Mouse (Mus musculus) hindbrain, postnatal 0 days (tissue): Measurements from ENCODE around the gene Rad51ap2. TPM values are rescaled to one million over a fixed set of nuclear protein-coding genes. Genes with fewer than 3 reads are reported as not detected.

ENCODE experiments used
- ATAC-seq: fragments of 200-750 bp; cut with Nextera tagmentation; 2 replicates; pipeline ENCODE4 v1.8.0; 2017; ENCODE audit warnings: mild to moderate bottlenecking, moderate TSS enrichment, moderate library complexity
- DNase-seq: peaks from one replicate; pipeline ENCODE4 v3.0.0-alpha.2; 2015; ENCODE audit warnings: low spot score
- H3K27ac ChIP-seq: fragments of 300-500 bp; sonication (generic); 2 replicates; pipeline ENCODE4 v1.5.1; 2014; ENCODE audit warnings: mild to moderate bottlenecking
- H3K27me3 ChIP-seq: fragments of 300-500 bp; sonication (generic); 2 replicates; pipeline ENCODE4 v1.6.1; 2014; ENCODE audit warnings: low read length, mixed read lengths; ENCODE audit not compliant: insufficient read depth
- H3K36me3 ChIP-seq: fragments of 300-500 bp; sonication (generic); 2 replicates; pipeline ENCODE4 v1.6.1; 2014; ENCODE audit warnings: low read length, mixed read lengths; ENCODE audit not compliant: insufficient read depth
- H3K4me1 ChIP-seq: fragments of 300-500 bp; sonication (generic); 2 replicates; pipeline ENCODE4 v1.6.1; 2014; ENCODE audit warnings: antibody characterized with exemption, low read length, mixed read lengths; ENCODE audit not compliant: insufficient read depth
- H3K4me2 ChIP-seq: fragments of 300-500 bp; sonication (generic); 2 replicates; pipeline ENCODE4 v1.6.1; 2014; ENCODE audit warnings: low read depth, mild to moderate bottlenecking, low read length, moderate library complexity, mixed read lengths
- H3K4me3 ChIP-seq: fragments of 300-500 bp; sonication (generic); 2 replicates; pipeline ENCODE4 v1.5.1; 2014; ENCODE audit warnings: low read length
- H3K9ac ChIP-seq: fragments of 300-500 bp; sonication (generic); replicated peaks from 2 replicates; pipeline ENCODE4 v1.6.1; 2014; ENCODE audit warnings: mild to moderate bottlenecking, low read length, moderate library complexity, mixed read lengths
- H3K9me3 ChIP-seq: fragments of 300-500 bp; sonication (generic); 2 replicates; pipeline ENCODE4 v1.6.1; 2016; ENCODE audit warnings: low read length, mixed read lengths
- CTCF ChIP-seq: IDR thresholded peaks from 2 replicates; pipeline ENCODE4 v1.5.1; 2016; ENCODE audit warnings: antibody characterized with exemption, control low read depth, low read depth
- WGBS: fragments of 180-500 bp; shearing (Covaris S2); extraction: QIAGEN DNeasy Blood & Tissue Kit; methylation state at CpG from one replicate; pipeline ENCODE4 v1.1.7; 2014; 5-methylcytosine and 5-hydroxymethylcytosine counted together
- polyA plus RNA-seq: library from polyadenylated mRNA; unstranded; fragments of >200 nt; fragmentation: Nextera tagmentation; extraction: Ambion mirVana; gene quantifications from 2 replicates; pipeline ENCODE4 v1.2.1, GENCODE M21; 2015
- total RNA-seq: library from RNA; depleted of rRNA; stranded (reverse); fragments of >200 nt; gene quantifications from 2 replicates; pipeline ENCODE4 v1.2.3, GENCODE M21; 2014; rRNA removed

Gene Rad51ap2
- total RNA-seq = 0.22 TPM in 1 of 2 replicates, not detected in the other
- 0.73 and 0.91 TPM in 2 replicates for polyA plus RNA-seq

DNA sequence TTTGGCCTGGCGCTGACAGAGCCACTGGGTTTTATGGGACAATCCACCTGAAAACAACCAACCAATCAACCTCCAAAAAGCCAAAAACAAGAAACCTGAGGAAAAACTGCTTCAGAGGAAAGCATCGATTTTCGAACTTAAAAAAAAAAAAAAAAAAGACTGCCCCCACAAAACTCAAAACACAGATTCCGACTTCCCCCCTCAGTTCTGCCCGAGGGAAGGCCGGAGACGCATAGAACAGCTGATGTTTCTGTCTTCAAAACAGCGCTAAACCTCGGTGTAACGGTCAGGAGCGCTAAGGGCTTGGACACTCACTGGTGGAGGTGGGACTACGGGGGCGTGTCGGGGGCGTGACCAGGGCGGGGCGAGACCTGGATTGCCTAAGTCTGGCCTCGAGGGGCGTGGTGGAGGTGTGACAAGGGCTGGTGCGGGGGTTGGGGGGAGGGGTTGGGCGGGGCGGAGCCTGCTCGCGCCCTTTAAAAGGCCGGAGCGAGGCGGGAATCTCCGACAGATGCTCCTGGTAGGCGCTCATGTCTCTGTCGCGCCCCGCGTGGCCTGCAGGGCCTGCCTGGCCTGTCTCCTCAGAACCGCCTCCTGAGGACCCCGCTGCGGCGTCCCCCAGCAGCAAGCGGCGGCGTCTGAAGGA lies at the start of gene Rad51ap2:
TSS of gene Rad51ap2 (plus strand) at position 531 of the 646 bp plus-strand sequence.
- H3K27me3 ChIP-seq = no peaks in the 10 kb centered on the region
- no peaks in the 10 kb centered on the region for H3K36me3 ChIP-seq
- H3K9ac ChIP-seq = peak within 1 kb of the TSS; percentile 59
- DNase-seq (peak; percentile 93), ATAC-seq (peak; percentile 99)
- H3K4me1 ChIP-seq = no peaks in the 10 kb centered on the region
- H3K27ac ChIP-seq = peak within 1 kb of the TSS; percentile 34; the same call in 1 of the 2 replicates
- WGBS = 2% methylated on average over 38 of the region's 40 CpGs
- peak within 1 kb of the TSS; percentile 84 for H3K4me2 ChIP-seq
- TF ChIP-seq CTCF = peak; percentile 27
- H3K9me3 ChIP-seq = no peaks in the 10 kb centered on the region
- peak within 1 kb of the TSS; percentile 53 for H3K4me3 ChIP-seq

DNA sequence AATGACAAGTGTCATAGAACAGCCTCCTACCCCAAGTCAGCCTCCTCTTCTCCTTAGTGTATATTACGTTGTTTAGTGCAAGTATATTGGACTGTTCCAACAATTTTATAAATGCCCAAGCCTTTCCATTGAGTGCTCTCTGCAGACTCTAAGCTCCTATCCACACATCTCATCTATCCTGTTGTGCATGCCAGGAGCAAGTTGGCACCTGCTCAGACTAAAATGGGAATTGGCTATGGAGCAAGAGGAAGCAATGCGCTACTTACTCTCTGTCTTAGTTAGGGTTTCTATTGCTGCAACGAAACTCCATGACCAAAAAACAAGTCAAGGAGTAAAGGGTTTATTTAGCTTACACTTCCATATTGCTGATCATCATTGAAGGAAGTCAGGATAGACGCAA lies 48.2 kb upstream of the Rad51ap2 start:
- no peaks in the 10 kb centered on the region for H3K9me3 ChIP-seq
- WGBS = 91% methylated on average over 4 of the region's 4 CpGs
- no peak for DNase-seq

DNA sequence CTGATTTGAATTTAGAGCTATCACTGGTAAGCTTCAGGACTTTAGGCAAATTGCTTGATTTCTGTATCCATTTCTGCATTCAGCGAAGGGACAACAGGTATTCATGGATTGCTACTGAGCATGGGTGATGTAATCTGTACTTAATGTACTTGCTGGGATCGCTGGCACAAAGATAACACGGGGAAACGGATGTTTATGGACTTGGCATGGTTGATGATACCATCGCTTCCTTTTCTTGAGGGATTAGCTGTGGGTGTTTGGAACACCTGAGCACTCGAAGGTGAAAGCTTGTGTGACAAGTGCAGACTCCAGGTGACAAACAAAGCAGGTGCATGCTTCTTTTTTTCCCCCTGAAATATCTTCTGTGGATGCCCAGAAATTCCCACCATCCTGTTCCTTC lies 37.8 kb upstream of the Rad51ap2 start:
- 83% methylated on average over 6 of the region's 6 CpGs for WGBS
- TF ChIP-seq CTCF = no peak
- DNase-seq = no peak
- Histone ChIP-seq H3K4me3 (no peak overlapping the region), H3K4me1 (no peaks in the 10 kb centered on the region), H3K9me3 (no peaks in the 10 kb centered on the region), H3K4me2 (no peak overlapping the region), H3K36me3 (no peaks in the 10 kb centered on the region), H3K27ac (no peak overlapping the region), H3K9ac (no peak overlapping the region), H3K27me3 (no peaks in the 10 kb centered on the region)
- ATAC-seq = no peak

More for the DNA sequence above, 48.2 kb upstream of the Rad51ap2 start:
- H3K4me3 ChIP-seq = no peak overlapping the region
- no peak overlapping the region for H3K9ac ChIP-seq
- H3K36me3 ChIP-seq = no peaks in the 10 kb centered on the region
- no peaks in the 10 kb centered on the region for H3K4me1 ChIP-seq
- no peaks in the 10 kb centered on the region for H3K27me3 ChIP-seq
- H3K27ac ChIP-seq = no peak overlapping the region
- no peak for TF ChIP-seq CTCF
- ATAC-seq = no peak
- no peak overlapping the region for H3K4me2 ChIP-seq

DNA sequence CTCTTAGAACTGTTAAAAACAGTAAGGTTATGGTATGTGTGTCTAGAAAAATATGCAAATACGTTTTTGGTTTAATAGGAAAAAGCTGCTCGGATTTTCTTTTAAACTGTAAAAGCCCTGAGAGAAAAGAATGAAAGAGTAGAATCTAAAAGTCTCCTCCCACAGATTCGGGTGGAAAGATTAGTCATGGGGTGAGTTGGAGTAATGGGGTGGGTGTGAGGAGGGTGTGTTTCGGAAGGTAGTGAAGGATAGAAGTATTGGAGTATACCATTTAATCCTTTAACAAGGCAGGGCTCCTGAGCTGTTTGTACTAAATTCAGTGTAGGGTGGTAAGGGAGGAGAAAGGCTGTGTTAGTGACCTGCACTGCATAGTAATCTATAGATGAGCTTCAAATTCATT lies 28.5 kb upstream of the Rad51ap2 start:
- no peaks in the 10 kb centered on the region for H3K9me3 ChIP-seq
- no peaks in the 10 kb centered on the region for H3K36me3 ChIP-seq
- H3K27me3 ChIP-seq = no peaks in the 10 kb centered on the region
- no peak for ATAC-seq
- WGBS = 70% methylated on average over 4 of the region's 4 CpGs
- no peak overlapping the region for H3K9ac ChIP-seq
- no peak overlapping the region for H3K4me3 ChIP-seq
- no peak for DNase-seq
- no peaks in the 10 kb centered on the region for H3K4me1 ChIP-seq
- no peak overlapping the region for H3K4me2 ChIP-seq
- no peak for TF ChIP-seq CTCF
- H3K27ac ChIP-seq = no peak overlapping the region

DNA sequence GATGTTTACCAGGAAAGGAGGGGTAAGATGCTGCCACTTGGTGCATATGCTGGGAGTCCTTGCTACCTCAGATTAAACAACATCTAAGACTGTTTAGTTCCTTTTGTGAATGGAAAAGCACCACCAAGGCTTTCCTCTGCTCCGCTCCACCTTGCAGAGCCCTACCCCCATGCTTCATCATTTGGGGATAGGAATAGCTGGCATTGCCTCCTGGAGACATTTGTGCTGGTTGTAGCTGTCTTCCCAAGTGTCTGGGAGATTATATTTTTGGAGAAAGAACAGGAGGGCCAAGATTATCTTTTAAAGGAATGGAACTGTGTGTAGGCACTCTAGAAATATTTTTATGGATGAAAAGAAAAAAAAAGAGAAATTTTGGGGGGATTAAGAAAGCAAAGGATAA lies 22.8 kb upstream of the Rad51ap2 start:
- peak overlapping the region; percentile 6; the same call in 1 of the 2 replicates for H3K4me3 ChIP-seq
- peak overlapping the region; percentile 73 for H3K4me2 ChIP-seq
- no peaks in the 10 kb centered on the region for H3K4me1 ChIP-seq
- 97% methylated on average over 1 of the region's 1 CpGs for WGBS
- DNase-seq (no peak), ATAC-seq (no peak)
- TF ChIP-seq CTCF = no peak
- H3K27me3 ChIP-seq = no peaks in the 10 kb centered on the region
- H3K9me3 ChIP-seq = no peaks in the 10 kb centered on the region
- no peaks in the 10 kb centered on the region for H3K36me3 ChIP-seq
- no peak overlapping the region for H3K27ac ChIP-seq
- no peak overlapping the region for H3K9ac ChIP-seq

DNA sequence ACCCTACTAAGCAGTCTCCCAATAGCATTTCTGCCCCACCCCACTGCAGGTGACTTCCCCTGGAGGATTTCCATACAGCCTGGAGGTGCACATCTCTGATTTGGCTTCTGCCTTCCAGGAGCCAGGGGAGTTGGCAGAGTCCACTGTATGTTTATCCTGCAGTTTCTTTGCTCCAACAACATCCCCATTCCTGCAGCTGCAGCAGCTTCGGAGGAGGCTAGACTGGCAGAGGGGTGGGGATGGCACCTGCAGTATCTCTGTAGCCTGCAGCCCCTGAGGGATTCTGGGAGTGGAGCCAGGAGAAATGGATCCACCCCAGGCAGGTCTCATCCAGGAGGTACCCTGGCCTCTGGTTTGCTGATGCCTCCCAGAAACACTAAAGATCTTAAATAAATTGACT lies 22.2 kb upstream of the Rad51ap2 start:
- Histone ChIP-seq H3K4me3 (peak overlapping the region; percentile 19), H3K4me1 (no peaks in the 10 kb centered on the region), H3K9ac (peak overlapping the region; percentile 38; the same call in 1 of the 2 replicates), H3K27me3 (no peaks in the 10 kb centered on the region), H3K27ac (no peak overlapping the region), H3K4me2 (peak overlapping the region; percentile 73), H3K9me3 (no peaks in the 10 kb centered on the region), H3K36me3 (no peaks in the 10 kb centered on the region)
- DNase-seq (no peak), ATAC-seq (no peak)
- WGBS = 35% methylated on average over 1 of the region's 1 CpGs
- TF ChIP-seq CTCF = no peak

DNA sequence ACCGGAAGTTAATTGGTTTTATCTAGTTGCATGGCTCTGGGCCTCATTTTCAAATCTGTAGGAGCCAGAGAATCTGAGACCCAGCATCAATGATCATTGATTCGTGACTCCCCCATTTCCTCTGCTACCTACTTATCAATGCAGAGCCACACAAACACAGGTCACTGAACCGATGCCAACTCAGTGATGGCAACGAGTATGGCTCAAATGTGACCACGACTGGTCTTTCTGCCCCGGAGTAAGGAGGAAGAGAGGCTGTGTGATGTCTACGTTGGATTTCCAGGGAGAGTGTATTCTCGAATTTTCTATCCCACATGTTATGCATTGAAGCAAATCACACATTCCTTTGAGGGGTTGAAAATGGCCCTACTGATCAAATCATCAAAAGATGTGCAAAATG lies 21.4 kb upstream of the Rad51ap2 start:
- H3K27ac ChIP-seq = peak overlapping the region; percentile 76; the same call in 1 of the 2 replicates
- DNase-seq = peak; percentile 10
- no peaks in the 10 kb centered on the region for H3K27me3 ChIP-seq
- no peaks in the 10 kb centered on the region for H3K9me3 ChIP-seq
- no peaks in the 10 kb centered on the region for H3K4me1 ChIP-seq
- no peaks in the 10 kb centered on the region for H3K36me3 ChIP-seq
- no peak for TF ChIP-seq CTCF
- ATAC-seq = no peak
- peak overlapping the region; percentile 49; the same call in 1 of the 2 replicates for H3K9ac ChIP-seq
- 59% methylated on average over 8 of the region's 8 CpGs for WGBS
- peak overlapping the region; percentile 73 for H3K4me2 ChIP-seq
- peak overlapping the region; percentile 57 for H3K4me3 ChIP-seq
